Mouse (Mus musculus): ENCODE data around the gene Apeh. TPM values are rescaled to one million over a fixed set of nuclear protein-coding genes. Genes with fewer than 3 reads are reported as not detected.
A peak's percentile ranks its signal among the peaks of the same experiment; 100 is the strongest.

Apeh gene
- polyA plus RNA-seq, 1 experiment from 2014 or later: 60.9 TPM

DNA sequence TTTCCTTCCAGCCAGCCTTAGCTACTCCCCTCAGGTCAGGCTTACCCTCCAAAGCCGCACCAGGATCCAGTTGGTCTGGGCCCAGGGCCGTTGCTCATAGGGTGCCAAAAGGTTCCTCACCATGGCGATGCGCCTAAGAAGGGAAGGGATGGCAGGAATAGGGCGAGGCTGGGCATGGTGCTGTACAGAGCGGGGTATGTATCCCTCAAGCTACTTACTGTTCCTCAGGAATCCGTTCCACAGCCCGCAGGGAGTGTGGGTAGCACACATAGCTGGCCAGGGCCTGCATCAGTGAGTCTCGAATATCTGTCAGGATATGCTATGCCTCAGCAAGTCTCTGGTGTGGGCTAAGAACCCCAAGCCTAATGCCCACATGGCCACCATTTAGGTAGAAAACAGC, 36.1 kb downstream of the Apeh start:
- Histone ChIP-seq H3K4me1 (ENCODE audit: control insufficient read depth, insufficient read depth, low read depth, low read length) (no peaks in the 10 kb centered on the region), H3K36me3 (ENCODE audit: control insufficient read depth, insufficient read depth, low read length) (peaks cover 32% of the 10 kb centered on the region), H3K27me3 (replicated peaks; ENCODE audit: control insufficient read depth, insufficient read depth, low read length) (no peaks in the 10 kb centered on the region), H3K27ac (ENCODE audit: low read depth, low read length) (no peak overlapping the region), H3K4me2 (ENCODE audit: low read length) (no peak overlapping the region), H3K9me3 (ENCODE audit: control insufficient read depth, low read length) (no peaks in the 10 kb centered on the region), H3K4me3 (ENCODE audit: low read length) (no peak overlapping the region), H3K9ac (ENCODE audit: low read depth, low read length) (no peak overlapping the region)
- no peak for ATAC-seq
- 93% methylated on average over 9 of the region's 9 CpGs for WGBS

DNA sequence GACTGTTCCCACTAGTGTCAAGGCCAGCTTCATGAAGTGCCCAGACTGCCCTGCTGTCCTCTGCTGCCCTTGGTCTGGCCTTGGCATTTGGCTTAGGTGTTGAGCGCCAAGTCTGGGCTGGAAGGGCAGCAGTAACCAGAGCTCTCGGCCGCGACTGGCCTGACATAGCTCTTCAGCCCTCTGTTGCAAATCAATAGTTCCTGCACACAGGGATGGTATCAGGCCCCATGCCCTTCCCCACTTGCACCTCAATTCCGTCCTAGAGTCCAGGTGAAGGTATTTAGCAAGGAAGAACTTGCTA, 37.2 kb downstream of the Apeh start:
- H3K36me3 ChIP-seq (ENCODE audit: control insufficient read depth, insufficient read depth, low read length): peaks cover 26% of the 10 kb centered on the region

DNA sequence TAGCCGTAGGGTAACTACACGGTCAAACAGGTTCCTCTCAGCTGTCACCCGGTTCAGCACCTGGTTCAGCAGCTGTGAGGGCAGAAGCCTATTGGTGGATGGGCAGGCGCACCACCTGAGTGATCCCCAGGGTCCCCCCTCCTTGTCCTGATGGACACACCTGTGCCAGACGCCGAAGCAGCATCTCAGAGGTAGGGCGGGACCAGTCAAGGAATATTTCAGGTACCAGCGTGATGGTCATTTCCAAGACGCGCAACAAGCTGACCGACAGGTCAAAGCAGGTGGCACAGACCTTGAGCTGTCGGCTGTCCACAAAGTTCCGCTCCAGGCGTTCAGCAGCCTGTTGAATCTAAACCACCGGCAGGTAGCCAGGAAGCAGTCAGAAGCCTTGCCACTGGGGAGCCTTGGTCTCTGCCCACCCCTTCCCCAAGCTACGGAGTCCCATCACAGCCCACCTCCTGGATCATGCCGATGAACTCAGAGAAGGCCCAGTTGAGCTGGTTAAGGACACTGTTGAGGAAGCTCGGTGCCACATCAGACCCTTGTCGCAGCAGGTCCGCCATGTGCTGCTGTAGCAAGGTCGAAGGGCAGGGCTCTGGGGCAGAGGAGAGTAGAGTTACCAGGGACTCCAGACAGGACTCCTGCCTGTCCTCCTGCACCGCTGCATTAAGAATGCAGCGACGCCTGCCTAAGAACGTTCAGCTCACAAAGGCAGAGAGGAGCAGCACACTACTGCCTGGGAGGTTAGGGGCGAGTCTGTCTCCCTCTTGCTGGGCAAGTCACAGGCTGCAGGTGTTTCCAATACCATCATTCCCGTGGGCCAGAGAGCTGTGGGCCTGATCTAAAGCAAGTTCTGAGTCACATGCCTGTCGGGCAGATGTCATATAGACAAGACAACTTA, 37.8 kb downstream of the Apeh start:
- no peak overlapping the region for H3K4me2 ChIP-seq (ENCODE audit: low read length)
- peaks cover 26% of the 10 kb centered on the region for H3K36me3 ChIP-seq (ENCODE audit: control insufficient read depth, insufficient read depth, low read length)
- 77% methylated on average over 28 of the region's 28 CpGs for WGBS
- ATAC-seq: no peak
- no peaks in the 10 kb centered on the region for H3K27me3 ChIP-seq (replicated peaks; ENCODE audit: control insufficient read depth, insufficient read depth, low read length)
- H3K9ac ChIP-seq (ENCODE audit: low read depth, low read length): no peak overlapping the region
- peaks cover 5% of the 10 kb centered on the region; the same call in 1 of the 2 replicates for H3K4me1 ChIP-seq (ENCODE audit: control insufficient read depth, insufficient read depth, low read depth, low read length)
- H3K4me3 ChIP-seq (ENCODE audit: low read length): no peak overlapping the region
- no peaks in the 10 kb centered on the region for H3K9me3 ChIP-seq (ENCODE audit: control insufficient read depth, low read length)
- no peak overlapping the region for H3K27ac ChIP-seq (ENCODE audit: low read depth, low read length)

More for the DNA sequence above, 37.2 kb downstream of the Apeh start:
- H3K9me3 ChIP-seq (ENCODE audit: control insufficient read depth, low read length): no peaks in the 10 kb centered on the region
- H3K4me2 ChIP-seq (ENCODE audit: low read length): no peak overlapping the region
- H3K27ac ChIP-seq (ENCODE audit: low read depth, low read length): no peak overlapping the region
- H3K27me3 ChIP-seq (replicated peaks; ENCODE audit: control insufficient read depth, insufficient read depth, low read length): no peaks in the 10 kb centered on the region
- WGBS: 89% methylated on average over 5 of the region's 5 CpGs
- H3K4me1 ChIP-seq (ENCODE audit: control insufficient read depth, insufficient read depth, low read depth, low read length): peaks cover 5% of the 10 kb centered on the region; the same call in 1 of the 2 replicates
- H3K9ac ChIP-seq (ENCODE audit: low read depth, low read length): no peak overlapping the region
- no peak for ATAC-seq
- no peak overlapping the region for H3K4me3 ChIP-seq (ENCODE audit: low read length)

DNA sequence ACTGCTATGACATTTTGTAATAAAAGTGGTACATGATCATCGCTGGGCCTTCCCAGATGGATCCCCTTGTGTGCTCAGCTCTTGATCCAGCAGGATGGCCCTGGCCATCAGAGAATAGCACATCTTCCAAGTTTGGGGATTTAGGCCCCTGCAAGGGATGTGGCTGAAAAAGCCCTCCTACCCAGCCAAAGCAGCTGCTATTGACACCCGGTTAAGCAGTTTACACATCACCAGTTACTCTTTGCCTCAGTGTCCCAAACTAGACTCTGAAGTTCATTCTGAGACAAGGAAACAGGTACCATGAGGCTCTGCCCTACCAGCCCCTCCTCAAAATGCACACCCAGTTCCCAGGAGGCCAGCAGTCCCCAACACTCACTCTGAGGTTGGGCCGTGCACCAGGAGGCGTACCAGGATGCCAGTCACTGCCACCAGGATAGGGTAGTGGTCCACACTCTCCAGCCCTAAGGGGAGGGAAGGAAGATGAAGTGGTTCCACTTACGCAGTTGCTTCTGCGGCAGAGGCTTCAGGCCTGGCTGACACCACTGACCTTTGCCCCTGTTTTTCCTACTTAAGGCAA, 38.7 kb downstream of the Apeh start:
- H3K36me3 ChIP-seq (ENCODE audit: control insufficient read depth, insufficient read depth, low read length): peaks cover 26% of the 10 kb centered on the region
- 85% methylated on average over 6 of the region's 6 CpGs for WGBS

DNA sequence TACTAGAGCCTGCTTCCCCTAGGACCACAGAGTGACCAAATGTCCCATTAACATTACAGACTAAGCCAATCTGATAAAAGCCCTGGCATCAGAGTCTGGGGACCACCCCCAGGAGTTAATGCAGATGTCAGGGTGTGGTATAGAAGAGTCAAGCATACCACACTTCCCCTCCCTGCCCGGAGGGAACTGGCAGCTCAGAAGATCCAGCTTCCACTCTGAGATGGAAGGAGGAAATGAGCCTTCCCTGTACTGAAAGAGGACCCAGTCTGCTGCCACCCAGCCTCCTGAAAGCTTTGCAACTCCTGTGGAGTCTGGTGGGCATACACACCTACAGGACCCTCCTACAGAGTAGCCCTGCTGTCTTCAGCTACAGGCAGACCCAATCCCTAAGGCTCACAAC, 39.3 kb downstream of the Apeh start:
- Histone ChIP-seq H3K9ac (ENCODE audit: low read depth, low read length) (no peak overlapping the region), H3K27ac (ENCODE audit: low read depth, low read length) (no peak overlapping the region), H3K36me3 (ENCODE audit: control insufficient read depth, insufficient read depth, low read length) (peaks cover 24% of the 10 kb centered on the region), H3K4me3 (ENCODE audit: low read length) (no peak overlapping the region), H3K4me1 (ENCODE audit: control insufficient read depth, insufficient read depth, low read depth, low read length) (peaks cover 7% of the 10 kb centered on the region), H3K4me2 (ENCODE audit: low read length) (no peak overlapping the region), H3K9me3 (ENCODE audit: control insufficient read depth, low read length) (no peaks in the 10 kb centered on the region), H3K27me3 (replicated peaks; ENCODE audit: control insufficient read depth, insufficient read depth, low read length) (no peaks in the 10 kb centered on the region)
- 89% methylated on average over 1 of the region's 1 CpGs for WGBS
- no peak for ATAC-seq

More for the DNA sequence above, 38.7 kb downstream of the Apeh start:
- Histone ChIP-seq H3K4me3 (ENCODE audit: low read length) (no peak overlapping the region), H3K4me1 (ENCODE audit: control insufficient read depth, insufficient read depth, low read depth, low read length) (peaks cover 5% of the 10 kb centered on the region; the same call in 1 of the 2 replicates), H3K27me3 (replicated peaks; ENCODE audit: control insufficient read depth, insufficient read depth, low read length) (no peaks in the 10 kb centered on the region), H3K9me3 (ENCODE audit: control insufficient read depth, low read length) (no peaks in the 10 kb centered on the region), H3K4me2 (ENCODE audit: low read length) (no peak overlapping the region), H3K9ac (ENCODE audit: low read depth, low read length) (no peak overlapping the region), H3K27ac (ENCODE audit: low read depth, low read length) (no peak overlapping the region)
- ATAC-seq: no peak

DNA sequence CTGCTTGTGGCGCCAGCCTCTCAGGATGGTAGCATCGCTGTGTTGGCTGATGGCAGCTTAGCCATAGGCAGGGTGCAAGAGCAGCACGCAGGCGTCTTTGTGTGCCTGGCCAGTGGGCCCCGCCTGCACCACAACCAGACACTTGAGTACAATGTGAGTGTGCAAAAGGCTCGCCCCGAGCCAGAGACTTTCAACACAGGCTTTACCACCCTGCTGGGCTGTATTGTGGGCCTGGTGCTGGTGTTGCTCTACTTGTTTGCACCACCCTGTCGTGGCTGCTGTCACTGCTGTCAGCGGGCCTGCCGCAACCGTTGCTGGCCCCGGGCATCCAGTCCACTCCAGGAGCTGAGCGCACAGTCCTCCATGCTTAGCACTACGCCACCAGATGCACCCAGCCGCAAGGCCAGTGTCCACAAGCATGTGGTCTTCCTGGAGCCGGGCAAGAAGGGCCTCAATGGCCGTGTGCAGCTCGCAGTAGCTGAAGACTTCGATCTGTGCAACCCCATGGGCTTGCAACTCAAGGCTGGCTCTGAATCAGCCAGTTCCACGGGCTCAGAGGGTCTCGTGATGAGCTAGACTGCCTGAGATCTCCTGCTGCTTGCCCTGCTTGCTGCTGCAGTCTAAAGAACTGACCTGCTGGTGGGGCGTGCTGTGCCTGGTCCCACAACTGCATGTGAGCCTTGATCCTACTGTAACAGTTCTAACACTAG, 39.9 kb downstream of the Apeh start:
- no peak for ATAC-seq
- no peak overlapping the region for H3K9ac ChIP-seq (ENCODE audit: low read depth, low read length)
- WGBS: 89% methylated on average over 22 of the region's 22 CpGs
- H3K9me3 ChIP-seq (ENCODE audit: control insufficient read depth, low read length): no peaks in the 10 kb centered on the region
- no peak overlapping the region for H3K4me3 ChIP-seq (ENCODE audit: low read length)
- H3K27me3 ChIP-seq (replicated peaks; ENCODE audit: control insufficient read depth, insufficient read depth, low read length): no peaks in the 10 kb centered on the region
- no peak overlapping the region for H3K4me2 ChIP-seq (ENCODE audit: low read length)
- H3K36me3 ChIP-seq (ENCODE audit: control insufficient read depth, insufficient read depth, low read length): peaks cover 21% of the 10 kb centered on the region
- peaks cover 12% of the 10 kb centered on the region for H3K4me1 ChIP-seq (ENCODE audit: control insufficient read depth, insufficient read depth, low read depth, low read length)
- no peak overlapping the region for H3K27ac ChIP-seq (ENCODE audit: low read depth, low read length)

DNA sequence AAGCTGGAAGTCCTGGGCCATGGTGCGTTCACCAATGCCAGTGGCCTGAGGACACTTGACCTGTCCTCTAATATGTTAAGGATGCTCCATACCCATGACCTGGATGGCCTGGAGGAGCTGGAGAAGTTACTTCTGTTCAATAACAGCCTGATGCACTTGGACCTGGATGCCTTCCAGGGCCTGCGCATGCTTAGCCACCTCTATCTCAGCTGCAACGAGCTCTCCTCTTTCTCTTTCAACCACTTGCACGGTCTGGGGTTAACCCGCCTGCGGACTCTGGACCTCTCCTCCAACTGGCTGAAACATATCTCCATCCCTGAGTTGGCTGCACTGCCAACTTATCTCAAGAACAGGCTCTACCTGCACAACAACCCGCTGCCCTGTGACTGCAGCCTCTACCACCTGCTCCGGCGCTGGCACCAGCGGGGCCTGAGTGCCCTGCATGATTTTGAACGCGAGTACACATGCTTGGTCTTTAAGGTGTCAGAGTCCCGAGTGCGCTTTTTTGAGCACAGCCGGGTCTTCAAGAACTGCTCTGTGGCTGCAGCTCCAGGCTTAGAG, 40.7 kb downstream of the Apeh start:
- peaks cover 13% of the 10 kb centered on the region for H3K4me1 ChIP-seq (ENCODE audit: control insufficient read depth, insufficient read depth, low read depth, low read length)
- 92% methylated on average over 15 of the region's 15 CpGs for WGBS
- no peak overlapping the region for H3K4me3 ChIP-seq (ENCODE audit: low read length)
- H3K27me3 ChIP-seq (replicated peaks; ENCODE audit: control insufficient read depth, insufficient read depth, low read length): no peaks in the 10 kb centered on the region
- no peak overlapping the region for H3K9ac ChIP-seq (ENCODE audit: low read depth, low read length)
- H3K36me3 ChIP-seq (ENCODE audit: control insufficient read depth, insufficient read depth, low read length): peaks cover 15% of the 10 kb centered on the region
- no peak overlapping the region for H3K4me2 ChIP-seq (ENCODE audit: low read length)
- H3K27ac ChIP-seq (ENCODE audit: low read depth, low read length): no peak overlapping the region
- no peaks in the 10 kb centered on the region for H3K9me3 ChIP-seq (ENCODE audit: control insufficient read depth, low read length)
- ATAC-seq: no peak

DNA sequence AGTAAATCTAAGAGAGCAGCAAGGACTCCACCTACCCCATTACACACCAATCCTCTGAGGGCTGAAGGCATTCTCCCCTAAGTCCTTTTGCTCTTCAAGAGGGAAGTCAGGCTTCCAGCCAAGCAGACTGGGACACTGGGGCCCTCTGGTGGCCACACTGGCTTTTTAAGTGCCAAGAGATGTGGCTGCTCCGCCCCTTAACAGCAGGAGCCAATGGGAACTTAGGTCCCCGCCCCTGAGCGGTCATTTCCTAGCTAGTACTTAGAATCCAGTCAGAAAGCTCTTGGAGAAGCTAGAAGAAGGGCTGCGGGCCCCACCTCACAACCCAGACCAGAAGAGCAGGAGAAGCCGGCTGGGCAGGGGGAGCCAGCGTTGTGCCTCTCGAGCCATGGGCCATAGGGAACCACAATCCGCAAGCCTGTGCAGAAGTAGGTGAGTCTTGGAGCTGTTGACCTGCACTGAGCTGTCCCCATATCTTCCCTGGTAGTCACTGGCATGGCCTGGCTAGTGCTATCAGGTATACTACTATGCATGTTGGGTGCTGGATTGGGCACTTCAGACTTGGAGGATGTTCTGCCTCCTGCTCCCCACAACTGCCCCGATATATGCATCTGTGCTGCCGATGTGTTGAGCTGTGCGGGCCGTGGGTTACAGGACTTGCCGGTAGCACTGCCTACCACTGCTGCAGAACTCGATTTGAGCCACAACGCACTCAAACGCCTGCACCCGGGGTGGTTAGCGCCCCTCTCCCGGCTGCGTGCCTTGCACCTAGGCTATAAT, 41.3 kb downstream of the Apeh start, which contains the start of gene Amigo3:
Gene Amigo3 (plus strand): TSS at position 275 of the 780 bp plus-strand sequence.
- Histone ChIP-seq H3K4me1 (ENCODE audit: control insufficient read depth, insufficient read depth, low read depth, low read length) (peaks cover 19% of the 10 kb centered on the region), H3K36me3 (ENCODE audit: control insufficient read depth, insufficient read depth, low read length) (peaks cover 15% of the 10 kb centered on the region), H3K9me3 (ENCODE audit: control insufficient read depth, low read length) (no peaks in the 10 kb centered on the region), H3K9ac (ENCODE audit: low read depth, low read length) (peak within 1 kb of the TSS; percentile 33; the same call in 1 of the 2 replicates), H3K4me2 (ENCODE audit: low read length) (peak within 1 kb of the TSS; percentile 40; the same call in 1 of the 2 replicates), H3K4me3 (ENCODE audit: low read length) (no peak within 1 kb of the TSS), H3K27me3 (replicated peaks; ENCODE audit: control insufficient read depth, insufficient read depth, low read length) (no peaks in the 10 kb centered on the region), H3K27ac (ENCODE audit: low read depth, low read length) (peak within 1 kb of the TSS; percentile 49; the same call in 1 of the 2 replicates)
- WGBS: 60% methylated on average over 20 of the region's 20 CpGs
- ATAC-seq: peak; percentile 41
